Mouse (Mus musculus) MEL-GATA-1-ER (cell line): Measurements from ENCODE around the gene Thop1.
"Not testable (repeated sequence)": the region's sequence is repeated elsewhere in the genome, so short reads cannot be mapped to it uniquely, and the experiment has no call there.

Source experiments
- DNase-seq: peaks from one replicate; pipeline ENCODE4 v3.0.0-alpha.2; 2012; ENCODE audit warnings: low read depth; ENCODE audit errors: extremely low read depth

The Thop1 gene

DNA sequence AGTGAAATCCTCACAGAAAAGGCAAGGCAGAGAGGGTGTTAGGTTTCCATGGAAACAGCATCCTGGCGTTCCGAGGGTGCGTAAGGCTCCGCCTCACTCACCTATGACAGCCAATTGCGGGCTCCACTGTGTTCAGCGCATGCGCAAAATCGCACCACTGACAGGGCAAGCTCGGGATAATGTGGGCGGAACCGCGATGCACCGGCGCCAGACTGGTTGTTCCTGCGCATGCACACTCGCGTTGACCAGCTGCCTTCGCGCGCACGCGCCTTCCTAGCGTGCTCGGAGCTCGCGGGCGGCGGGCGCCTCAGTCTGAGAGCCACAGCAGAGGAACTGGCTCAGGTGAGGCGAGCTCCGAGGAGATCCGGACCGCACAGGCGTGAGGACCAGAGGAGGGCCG, at the start of gene Thop1:
Gene Thop1, plus strand, starts transcription at position 200 of the 400 bp plus-strand sequence.
- DNase-seq: peak; percentile 97

DNA sequence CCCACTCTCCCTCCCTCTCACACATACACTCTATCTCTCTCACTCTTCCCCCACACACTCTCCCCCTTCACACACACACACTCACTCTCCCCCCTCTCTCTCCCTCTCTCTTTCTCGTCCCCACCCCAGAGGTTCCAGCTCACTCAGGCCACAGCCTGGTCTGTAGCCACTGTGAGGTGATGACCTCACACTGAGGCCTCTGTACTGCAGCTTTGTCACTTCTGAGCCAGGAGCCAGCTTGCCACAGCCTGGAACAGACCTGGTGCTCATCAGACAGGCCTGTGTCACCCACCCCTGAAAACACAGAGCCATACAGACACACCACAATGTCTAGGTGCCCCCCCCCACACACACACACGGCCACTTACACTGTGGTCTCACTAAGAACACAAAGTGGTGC, 49.6 kb upstream of the Thop1 start:
- DNase-seq: no peak

DNA sequence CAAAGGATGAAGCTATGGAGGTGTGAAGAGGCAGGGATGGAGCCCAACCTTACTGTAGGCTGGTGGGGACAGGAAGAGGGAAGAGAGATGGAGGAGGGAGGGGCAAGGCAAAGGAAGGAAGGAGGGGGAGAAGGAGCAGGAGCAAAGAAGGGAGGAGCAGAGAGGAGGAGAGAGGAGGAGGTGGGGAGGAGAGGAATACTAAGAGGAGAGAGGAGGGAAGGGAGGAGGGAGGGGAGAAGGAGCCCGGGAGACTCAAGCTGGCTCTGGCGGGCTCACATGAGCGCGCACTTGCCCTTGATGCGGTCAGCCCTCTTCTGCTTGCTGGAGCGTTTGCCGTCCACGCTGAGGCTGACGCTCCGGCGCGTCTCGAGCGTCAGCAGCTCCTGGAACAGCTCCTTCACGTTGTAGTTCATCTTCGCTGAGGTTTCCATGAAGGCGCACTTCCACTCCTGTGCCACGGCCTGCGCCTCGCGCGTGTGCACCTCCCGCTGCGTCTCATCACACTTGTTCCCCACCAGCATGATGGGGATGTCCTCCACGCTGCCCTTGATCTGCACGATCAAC, 48.2 kb upstream of the Thop1 start:
- DNase-seq: no peak

DNA sequence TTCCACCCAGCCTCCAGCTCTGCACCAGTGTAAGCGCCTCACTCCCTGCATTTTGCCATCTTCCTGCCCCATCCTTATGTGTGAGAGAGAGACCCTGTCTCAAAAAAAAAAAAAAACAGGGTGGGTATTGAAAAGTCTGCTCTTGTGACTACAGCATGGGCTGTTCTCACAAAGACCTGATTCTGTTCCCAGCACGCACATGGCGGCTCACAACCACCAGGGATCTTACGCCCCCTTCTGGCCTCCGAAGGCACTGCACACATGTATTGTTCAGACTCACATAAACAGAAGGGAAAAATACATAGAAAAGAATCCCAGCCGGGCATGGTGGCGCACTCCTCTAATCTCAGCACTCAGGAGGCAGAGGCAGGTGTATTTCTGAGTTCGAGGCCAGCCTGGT, 47.1 kb upstream of the Thop1 start:
- DNase-seq: no peak

DNA sequence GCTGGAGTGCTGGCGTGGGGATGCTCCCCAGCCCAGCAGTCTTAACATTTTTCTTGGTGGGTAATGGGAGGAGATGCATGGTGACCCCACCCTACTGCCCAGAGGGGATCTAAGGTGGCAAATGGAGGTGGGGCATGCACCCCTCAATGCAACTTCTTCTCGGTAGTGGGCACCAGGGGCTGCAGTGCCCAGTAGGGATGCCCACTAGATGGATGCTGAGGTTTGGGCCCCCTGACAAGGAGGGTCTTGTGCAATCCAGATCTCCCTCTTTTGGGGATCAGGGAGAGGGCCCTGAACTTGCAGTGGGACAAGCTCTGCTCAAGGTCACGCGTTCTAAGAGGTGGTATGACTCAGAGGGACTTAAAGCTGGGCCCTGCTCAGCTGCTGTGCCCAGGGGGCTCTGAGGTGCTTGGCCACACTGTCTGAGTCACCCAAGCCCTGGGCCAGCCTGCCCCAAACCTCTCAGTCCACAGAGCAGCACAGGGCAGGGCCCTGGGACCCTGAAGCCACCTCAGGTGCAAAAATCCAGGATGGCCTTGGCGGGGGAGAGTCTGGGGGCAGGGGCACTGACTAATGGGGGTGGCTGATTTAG, 45.4 kb upstream of the Thop1 start:
- no peak for DNase-seq

DNA sequence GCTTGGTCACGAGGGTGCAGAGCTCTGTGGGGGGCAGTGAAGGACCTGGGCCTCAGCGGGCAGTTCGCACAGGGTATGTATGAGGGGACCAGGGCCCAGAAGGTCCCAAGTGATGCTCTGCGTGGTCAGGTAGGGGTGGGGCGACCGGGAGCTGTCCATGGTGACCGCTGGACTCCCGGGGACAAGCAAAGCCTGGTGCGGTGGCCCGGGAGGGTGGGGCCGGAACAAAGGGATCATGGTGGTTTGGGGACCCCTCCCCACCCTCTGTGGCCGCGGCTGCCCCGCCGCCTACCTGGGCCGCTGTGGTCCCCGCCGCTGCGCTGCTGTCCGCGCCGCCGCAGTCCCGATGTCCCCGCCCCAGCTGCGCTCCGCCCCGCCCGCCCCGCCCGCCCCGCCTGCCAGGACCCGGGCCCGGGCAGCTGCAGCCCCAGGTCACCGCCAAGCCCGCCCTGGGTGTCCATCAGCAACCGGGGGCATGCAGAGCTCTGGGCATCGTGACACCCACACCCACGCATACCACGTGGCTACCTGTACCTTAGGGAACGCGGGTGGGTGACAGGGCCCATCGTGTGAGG, 44.7 kb upstream of the Thop1 start:
- no peak for DNase-seq

DNA sequence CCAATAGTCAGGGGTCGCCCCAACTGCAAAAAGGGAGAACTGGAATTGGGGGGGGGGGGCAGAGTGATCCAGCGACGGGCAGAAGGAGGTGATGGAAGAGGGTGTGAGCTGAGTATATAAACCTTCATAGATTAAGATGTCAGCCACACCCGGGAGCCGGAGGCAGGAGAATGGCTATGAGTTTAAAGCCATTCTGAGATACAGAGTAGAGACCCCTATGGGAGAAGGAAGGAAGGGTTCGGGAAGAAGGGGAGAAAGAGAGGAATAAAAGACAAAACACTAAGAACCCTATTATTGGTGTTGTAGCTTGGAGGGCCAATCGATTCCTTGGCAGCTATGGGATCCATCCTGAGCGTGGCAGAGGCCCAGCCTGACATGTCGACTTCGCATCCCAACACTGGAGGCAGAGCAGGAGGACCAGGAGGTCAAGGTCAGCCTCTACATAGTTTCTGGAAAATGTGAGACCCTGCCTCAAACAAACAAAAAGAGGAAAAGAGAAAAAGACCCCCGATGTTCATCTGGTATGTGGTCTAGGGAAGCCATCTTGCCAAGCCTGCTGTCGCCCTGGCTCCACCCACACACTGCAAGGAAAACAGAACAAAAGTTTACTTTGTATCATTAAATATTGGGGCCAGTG, 44.1 kb upstream of the Thop1 start, which contains the start of gene Diras1:
Gene Diras1, minus strand, starts transcription at position 24 of the 637 bp plus-strand sequence.
- DNase-seq: no peak

DNA sequence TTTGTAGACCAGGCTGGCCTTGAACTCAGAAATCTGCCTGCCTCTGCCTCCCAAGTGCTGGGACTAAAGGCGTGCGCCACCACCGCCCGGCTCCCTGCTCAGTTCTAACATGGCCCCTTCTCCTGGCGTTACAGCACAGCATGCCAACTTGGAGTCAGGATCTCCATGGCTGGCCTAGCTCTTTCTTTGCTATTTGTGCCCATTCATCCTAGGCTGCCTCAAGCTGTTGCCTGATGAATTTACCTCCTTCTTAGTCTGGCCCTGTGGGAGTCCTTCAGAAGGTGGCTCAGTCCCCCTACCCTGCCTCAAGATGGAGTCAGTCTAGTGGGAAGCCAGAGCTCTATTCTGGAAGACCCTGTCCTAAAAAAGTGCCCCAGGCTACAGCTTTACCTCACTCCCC, 43.0 kb upstream of the Thop1 start:
- no peak for DNase-seq

DNA sequence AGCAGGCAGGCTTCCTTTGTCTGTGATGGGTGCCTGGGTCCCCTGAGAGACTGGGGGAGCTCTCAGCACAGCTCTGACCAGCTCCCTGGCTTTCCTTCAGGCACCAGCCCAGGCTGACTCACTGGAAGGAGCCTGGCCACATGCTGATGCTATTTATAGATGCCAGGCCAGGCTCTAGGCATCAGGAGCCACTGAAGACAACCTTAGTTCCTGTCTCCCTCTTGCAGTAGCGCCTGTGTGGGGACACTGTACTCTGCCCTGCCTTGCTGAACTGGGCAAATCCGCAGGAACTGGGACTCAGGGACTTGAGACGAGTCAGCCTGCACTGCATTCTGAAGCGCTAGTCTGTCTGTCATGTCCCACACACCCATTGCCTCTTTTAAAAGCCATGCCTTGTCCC, 42.5 kb upstream of the Thop1 start:
- DNase-seq: no peak

DNA sequence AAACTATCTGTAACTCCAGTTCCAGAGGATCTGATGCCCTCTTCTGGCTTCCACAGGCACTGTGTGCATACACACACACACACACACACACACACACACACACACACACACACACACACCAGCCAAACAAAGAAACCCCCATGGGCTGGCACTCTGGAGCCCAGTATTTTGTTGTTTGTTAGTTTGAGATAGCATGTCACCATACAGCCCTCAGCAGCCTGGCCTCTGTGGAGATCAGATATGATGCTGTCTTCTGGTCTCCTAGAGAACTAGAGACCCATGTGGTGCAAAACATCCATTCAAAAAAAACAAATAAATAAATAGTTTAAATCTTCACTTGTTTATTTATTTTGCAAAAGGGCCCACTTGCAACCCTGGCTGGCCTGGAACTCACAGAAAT, 41.6 kb upstream of the Thop1 start:
- no peak for DNase-seq

DNA sequence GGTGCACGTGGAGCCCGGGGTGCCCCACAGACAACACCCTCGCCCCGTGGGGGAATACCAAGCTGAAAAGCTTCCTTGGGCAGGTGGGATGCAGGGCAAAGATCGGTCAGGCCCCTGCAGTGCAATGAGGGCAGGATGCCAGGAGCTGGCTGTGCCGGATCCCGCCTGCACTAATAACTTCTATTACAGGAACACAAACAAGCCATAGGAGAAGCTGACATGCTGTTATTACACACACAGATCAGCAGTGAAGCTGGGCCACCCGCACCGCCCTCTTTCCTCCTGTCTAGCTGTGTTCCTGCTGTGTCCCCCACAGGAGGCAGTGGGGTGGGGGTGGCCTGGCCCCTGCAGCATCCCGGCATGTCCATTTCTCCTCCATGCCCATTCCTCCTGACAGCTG, 40.8 kb upstream of the Thop1 start:
- DNase-seq: no peak

DNA sequence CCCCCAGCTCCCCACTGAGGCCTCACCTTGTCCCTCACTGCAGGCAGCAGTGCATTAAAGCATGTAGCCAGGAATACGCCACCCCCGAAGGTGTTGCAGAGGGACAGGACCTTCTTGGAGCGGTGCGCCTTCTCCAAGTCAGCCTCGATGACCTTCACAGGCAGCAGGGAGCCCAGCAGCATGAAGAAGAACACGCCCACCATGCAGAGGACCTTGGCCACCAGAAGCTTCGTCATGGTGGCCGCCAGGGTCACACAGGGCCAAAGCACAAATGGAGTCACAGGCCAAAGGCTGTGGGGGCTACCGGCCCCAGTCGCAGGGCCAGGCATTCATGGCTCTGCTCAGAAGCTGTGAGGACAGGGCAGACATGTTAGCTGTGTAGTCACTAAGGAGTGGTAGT, 36.2 kb upstream of the Thop1 start:
- DNase-seq: no peak

DNA sequence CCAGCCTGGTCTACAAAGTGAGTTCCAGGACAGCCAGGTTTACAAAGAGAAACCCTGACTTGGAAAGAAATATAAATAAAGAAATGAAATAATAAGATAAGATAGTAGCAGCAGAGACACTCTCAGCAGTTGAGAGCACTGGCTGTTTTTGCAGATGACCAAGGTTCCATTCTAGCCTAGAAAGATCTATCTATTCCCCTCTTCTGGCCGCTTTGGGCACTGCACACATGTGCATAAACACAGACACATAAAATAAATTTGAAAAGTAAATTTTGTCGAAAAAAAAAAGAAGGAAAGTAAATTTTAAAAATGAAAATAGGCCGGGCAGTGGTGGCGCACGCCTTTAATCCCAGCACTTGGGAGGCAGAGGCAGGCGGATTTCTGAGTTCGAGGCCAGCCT, 33.6 kb upstream of the Thop1 start:
- peak; percentile 35 for DNase-seq

DNA sequence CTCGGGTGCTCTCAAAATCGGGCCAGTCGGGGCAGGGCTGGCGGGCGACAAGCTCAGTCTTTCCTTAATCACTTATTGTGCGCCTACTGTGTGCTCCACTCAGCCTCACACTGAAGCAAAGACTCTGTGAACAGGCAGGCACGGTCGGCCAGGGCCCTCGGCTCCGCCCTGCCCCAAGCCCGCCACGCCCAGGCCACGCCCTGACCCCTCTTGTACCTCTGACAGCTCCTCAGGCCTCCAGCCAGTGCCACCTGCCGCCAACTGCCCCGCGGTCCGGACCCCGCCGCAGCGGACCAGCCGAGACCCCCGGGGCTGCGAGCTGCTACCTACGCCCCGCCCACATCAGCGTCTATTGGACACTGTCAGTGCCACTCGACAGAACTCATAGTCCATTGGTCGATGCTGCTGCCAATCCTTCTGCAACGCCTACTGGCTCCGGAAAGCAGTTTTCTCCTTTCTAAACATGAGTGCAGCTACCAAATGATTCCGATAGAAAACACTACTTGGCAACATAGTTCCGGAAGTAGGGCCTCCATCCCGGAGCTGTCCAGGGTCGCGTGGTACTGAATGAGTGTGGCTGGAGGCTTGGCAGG, 32.8 kb upstream of the Thop1 start, which contains the start of gene Slc39a3:
Gene Slc39a3, minus strand, starts transcription at position 439 of the 593 bp plus-strand sequence.
- DNase-seq: peak; percentile 98

DNA sequence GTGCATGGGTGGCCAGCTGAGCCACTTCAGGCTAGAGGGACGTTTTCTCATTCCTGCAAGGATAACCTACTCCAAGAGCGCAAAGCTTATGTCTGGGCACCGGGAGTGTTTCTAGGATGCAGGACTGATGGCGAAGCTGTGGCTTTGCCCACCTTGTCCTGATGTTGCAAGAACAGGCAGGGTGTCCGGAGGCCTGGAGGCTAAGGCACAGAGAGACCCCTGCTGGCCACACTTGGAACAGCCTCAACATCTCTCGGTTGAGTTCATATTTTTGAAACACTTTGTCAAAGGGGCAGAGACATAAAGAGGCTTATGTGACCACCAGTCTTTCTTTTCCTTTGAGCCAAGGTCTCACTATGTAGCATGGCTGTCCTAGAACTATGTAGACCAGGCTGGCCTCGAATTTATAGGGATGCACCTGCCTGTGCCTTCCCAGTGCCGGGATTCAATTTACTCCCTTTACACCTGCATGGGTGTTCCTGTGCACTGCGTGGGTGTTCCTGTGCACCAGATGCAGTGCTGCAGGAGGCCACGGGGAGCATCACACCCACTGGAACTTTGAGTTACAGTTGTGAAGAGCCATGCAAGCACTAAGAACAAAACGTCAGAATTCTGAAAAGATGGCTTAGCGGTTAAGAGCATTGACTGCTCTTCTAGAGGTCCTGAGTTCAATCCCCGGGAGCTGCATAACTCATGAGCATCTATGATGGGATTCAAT, 28.2 kb upstream of the Thop1 start:
- DNase-seq: peak; percentile 32

DNA sequence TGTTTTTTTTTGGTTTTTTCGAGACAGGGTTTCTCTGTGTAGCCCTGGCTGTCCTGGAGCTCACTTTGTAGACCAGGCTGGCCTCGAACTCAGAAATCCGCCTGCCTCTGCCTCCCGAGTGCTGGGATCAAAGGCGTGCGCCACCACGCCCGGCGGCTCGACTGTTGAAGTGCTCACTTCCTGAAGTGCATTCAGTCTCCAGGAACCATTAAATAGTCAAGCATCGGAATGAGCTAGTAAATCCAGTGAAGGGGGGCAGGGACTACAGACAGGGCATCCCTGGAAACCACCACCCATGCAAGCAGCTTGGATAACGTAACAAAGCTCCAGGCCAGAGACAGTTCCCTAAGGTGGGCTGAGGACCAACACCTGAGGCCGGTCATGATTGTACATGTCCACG, 24.6 kb upstream of the Thop1 start:
- not testable (repeated sequence) for DNase-seq

DNA sequence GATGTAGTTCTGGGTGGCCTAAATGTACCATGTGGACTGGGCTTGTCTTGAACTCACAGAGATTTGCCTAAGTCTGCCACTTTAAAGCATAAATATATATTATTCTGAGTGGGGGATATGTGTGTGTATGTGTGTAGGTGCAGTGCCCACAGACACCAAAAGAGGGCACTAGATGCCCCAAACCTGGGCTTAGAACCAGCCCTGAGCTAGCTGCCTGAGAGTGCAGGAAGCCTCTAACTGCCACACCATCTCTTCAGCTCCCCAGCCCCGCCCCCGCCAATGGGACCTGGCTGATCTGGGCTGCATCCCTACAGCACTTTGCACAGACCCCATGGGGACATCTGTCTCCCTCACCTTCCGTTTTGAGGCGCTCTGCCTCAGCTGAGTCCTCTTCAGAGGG, 19.2 kb upstream of the Thop1 start:
- DNase-seq: no peak

DNA sequence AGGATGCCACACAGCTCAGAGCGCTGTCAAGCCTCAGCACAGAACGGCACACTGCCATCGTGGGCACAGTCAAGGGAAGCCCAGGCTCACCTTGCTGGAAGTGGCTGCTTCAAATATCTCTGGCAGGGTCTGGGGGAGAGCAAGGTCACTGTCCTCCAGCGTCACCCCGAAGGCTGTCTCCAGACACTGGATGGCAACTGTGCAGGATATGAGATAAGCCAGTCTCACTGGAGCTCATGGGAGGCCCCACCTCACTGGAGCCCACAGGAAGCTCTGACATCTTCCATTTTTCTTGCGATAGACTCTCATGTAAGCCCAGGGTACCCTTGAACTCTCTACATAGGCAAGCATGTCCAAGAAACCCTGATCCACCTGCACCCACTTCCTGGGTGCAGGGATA, 18.7 kb upstream of the Thop1 start:
- no peak for DNase-seq

DNA sequence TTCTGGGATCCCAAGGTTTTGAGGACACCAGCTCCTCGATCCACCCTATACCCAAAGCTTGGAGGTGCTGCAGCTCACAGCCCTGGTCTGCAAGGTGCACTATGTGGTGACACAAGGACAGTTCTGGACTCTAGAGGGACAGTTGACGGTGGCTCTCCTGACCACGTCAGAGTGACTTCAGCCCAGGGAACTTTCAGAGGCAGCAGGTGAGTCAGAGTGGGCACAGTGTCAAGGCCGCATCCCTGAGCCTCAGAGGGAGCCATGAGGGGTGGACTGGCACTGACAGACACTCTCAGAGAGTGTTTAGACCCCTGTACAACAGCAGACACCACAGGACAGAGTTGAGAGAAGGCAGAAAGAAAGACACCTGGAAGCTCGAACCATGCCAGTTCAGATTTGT, 17.3 kb upstream of the Thop1 start:
- DNase-seq: no peak

DNA sequence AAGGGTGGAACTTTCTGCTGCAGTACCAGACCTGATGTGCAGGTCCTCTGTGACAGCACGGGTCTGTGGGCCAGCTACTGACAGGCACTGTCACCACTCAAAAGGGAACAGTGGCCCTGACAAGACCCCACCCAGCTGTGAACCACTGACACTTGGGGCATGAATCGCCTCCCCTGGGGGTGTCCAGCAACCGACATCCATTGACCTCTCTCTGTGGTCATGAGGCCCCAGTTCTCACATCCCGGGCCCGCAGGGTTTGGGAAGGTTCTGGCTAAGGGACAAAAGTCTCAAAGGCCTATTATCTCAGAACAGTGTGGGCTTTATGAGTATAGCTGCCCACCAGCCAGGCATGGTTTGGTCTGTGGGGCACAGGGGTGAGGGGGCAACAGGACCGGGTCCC, 14.7 kb upstream of the Thop1 start:
- no peak for DNase-seq

DNA sequence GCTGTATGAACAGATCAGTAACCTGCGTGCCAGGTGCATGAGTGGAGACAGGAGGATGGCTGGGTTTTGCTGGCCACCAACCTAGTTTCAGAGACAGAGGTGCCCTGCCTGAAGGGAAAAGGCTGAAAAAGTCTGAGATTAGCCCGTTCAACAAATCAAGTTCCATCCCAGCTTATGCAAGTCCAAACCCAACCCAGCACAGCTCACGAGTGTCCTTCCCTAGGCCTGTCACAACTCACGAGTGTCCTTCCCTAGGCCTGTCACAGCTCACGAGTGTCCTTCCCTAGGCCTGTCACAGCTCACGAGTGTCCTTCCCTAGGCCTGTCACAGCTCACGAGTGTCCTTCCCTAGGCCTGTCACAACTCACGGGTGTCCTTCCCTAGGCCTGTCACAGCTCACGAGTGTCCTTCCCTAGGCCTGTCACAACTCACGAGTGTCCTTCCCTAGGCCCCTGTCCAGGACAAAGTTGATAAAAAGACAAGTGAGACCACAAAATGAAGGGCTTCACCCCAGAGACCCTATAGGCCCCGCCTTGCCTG, 14.0 kb upstream of the Thop1 start:
- not testable (repeated sequence) for DNase-seq
